26 mouse cellular contexts compared by ENCODE assay signal in genomic region chr9:22108194-22108593, GRCm38 (mm10). TPM values are rescaled to one million over a fixed set of nuclear protein-coding genes. Genes with fewer than 3 reads are reported as not detected.
DNase-seq lines count a peak whose midpoint lies in the region; ATAC-seq and TF ChIP-seq lines count a peak whose summit lies in the region.
"Had no signal": no experiment of that assay in that cellular context is flagged by ENCODE, and none has a peak within 500 bp of the region (broad histone marks: within the 10 kb centered on the region; RNA-seq: fewer than 3 reads in every experiment).

No protein-coding gene starts in this region.

- H3K27ac ChIP-seq in hindbrain, embryonic 15.5 days (replicated peaks) = no peak overlapping the region
- no peak overlapping the region for H3K27ac ChIP-seq in hindbrain, embryonic 14.5 days
- H3K27ac ChIP-seq in liver, postnatal 0 days (ENCODE audit: low read depth) = 0 out of 2 replicates have a peak overlapping the region, but pooled peaks have one; percentile 44
- H3K27ac ChIP-seq in neural tube, embryonic 14.5 days (ENCODE audit: low read depth, low read length) = no peak overlapping the region
- H3K27ac ChIP-seq in neural tube, embryonic 15.5 days (replicated peaks) = no peak overlapping the region
- H3K27ac ChIP-seq: embryonic facial prominence, embryonic 12.5 days; embryonic facial prominence, embryonic 15.5 days; gastrocnemius, adult 2 months; heart, embryonic 13.5 days had no signal

- no peak for DNase-seq in hindbrain, embryonic 14.5 days (ENCODE audit: low spot score)
- no peak for DNase-seq in liver, postnatal 0 days
- DNase-seq in liver = no peak
- DNase-seq: adrenal gland, postnatal 10 days; adrenal gland, postnatal 36 days; B cell, adult 2 months; cerebellum, adult 11 months; cerebellum, adult 2 months; cerebellum, adult 9-11 months; cerebellum, postnatal 25 days; forebrain, postnatal 0 days; gastrocnemius, adult 2 months; gastrocnemius, postnatal 14 days; heart, adult 18-20 months; heart, postnatal 14 days; heart, postnatal 4 days had no signal

- peak; percentile 12; the same call in 1 of the 2 replicates for ATAC-seq in hindbrain, embryonic 15.5 days (ENCODE audit: low FRiP score, low read depth)
- no peak for ATAC-seq in hindbrain, embryonic 14.5 days (ENCODE audit: low FRiP score)
- no peak; the same call in 1 of the 2 replicates for ATAC-seq in liver, postnatal 0 days
- ATAC-seq in neural tube, embryonic 14.5 days (ENCODE audit: low read depth) = peak; percentile 21; the same call in 1 of the 2 replicates
- no peak for ATAC-seq in neural tube, embryonic 15.5 days (ENCODE audit: low FRiP score)
- ATAC-seq: forebrain, embryonic 14.5 days; forebrain, postnatal 0 days; Patski had no signal

- no peaks in the 10 kb centered on the region for H3K4me1 ChIP-seq in hindbrain, embryonic 15.5 days (replicated peaks)
- no peaks in the 10 kb centered on the region for H3K4me1 ChIP-seq in hindbrain, embryonic 14.5 days (replicated peaks; ENCODE audit: control insufficient read depth, insufficient read depth, low read length)
- H3K4me1 ChIP-seq in liver, postnatal 0 days (ENCODE audit: insufficient read depth) = no peaks in the 10 kb centered on the region
- H3K4me1 ChIP-seq in neural tube, embryonic 14.5 days (ENCODE audit: control insufficient read depth, insufficient read depth, low read length) = no peaks in the 10 kb centered on the region
- no peaks in the 10 kb centered on the region for H3K4me1 ChIP-seq in neural tube, embryonic 15.5 days
- H3K4me1 ChIP-seq: embryonic facial prominence, embryonic 12.5 days; embryonic facial prominence, embryonic 15.5 days; heart, embryonic 13.5 days had no signal

- H3K9ac ChIP-seq in hindbrain, embryonic 15.5 days = no peak overlapping the region
- H3K9ac ChIP-seq in hindbrain, embryonic 14.5 days = no peak overlapping the region
- no peak overlapping the region for H3K9ac ChIP-seq in liver, postnatal 0 days (replicated peaks)
- H3K9ac ChIP-seq in neural tube, embryonic 14.5 days (replicated peaks; ENCODE audit: low read depth, low read length) = no peak overlapping the region
- no peak overlapping the region for H3K9ac ChIP-seq in neural tube, embryonic 15.5 days (replicated peaks)
- H3K9ac ChIP-seq: embryonic facial prominence, embryonic 12.5 days; embryonic facial prominence, embryonic 15.5 days; forebrain, postnatal 0 days; heart, embryonic 13.5 days had no signal

- peaks cover 18% of the 10 kb centered on the region for H3K36me3 ChIP-seq in hindbrain, embryonic 15.5 days
- peaks cover 32% of the 10 kb centered on the region for H3K36me3 ChIP-seq in hindbrain, embryonic 14.5 days (replicated peaks; ENCODE audit: control insufficient read depth, insufficient read depth)
- H3K36me3 ChIP-seq in liver, postnatal 0 days (replicated peaks; ENCODE audit: insufficient read depth, low read length) = peaks cover 27% of the 10 kb centered on the region
- peaks cover 22% of the 10 kb centered on the region for H3K36me3 ChIP-seq in neural tube, embryonic 14.5 days (ENCODE audit: control insufficient read depth, insufficient read depth, low read length)
- H3K36me3 ChIP-seq in neural tube, embryonic 15.5 days = peaks cover 34% of the 10 kb centered on the region

- 95% methylated on average over 9 of the region's 9 CpGs for WGBS in hindbrain, embryonic 15.5 days
- 82% methylated on average over 9 of the region's 9 CpGs for WGBS in hindbrain, embryonic 14.5 days
- 82% methylated on average over 9 of the region's 9 CpGs for WGBS in liver, postnatal 0 days (ENCODE audit: insufficient replicate concordance)
- 84% methylated on average over 9 of the region's 9 CpGs for WGBS in neural tube, embryonic 14.5 days
- 94% methylated on average over 9 of the region's 9 CpGs for WGBS in neural tube, embryonic 15.5 days

- H3K27me3 ChIP-seq in hindbrain, embryonic 15.5 days = no peaks in the 10 kb centered on the region
- H3K27me3 ChIP-seq in hindbrain, embryonic 14.5 days (ENCODE audit: control insufficient read depth, insufficient read depth, low read length) = no peaks in the 10 kb centered on the region
- no peaks in the 10 kb centered on the region for H3K27me3 ChIP-seq in liver, postnatal 0 days (ENCODE audit: insufficient read depth, low read length)
- no peaks in the 10 kb centered on the region for H3K27me3 ChIP-seq in neural tube, embryonic 14.5 days (ENCODE audit: control insufficient read depth, insufficient read depth, low read length)
- H3K27me3 ChIP-seq in neural tube, embryonic 15.5 days (replicated peaks) = no peaks in the 10 kb centered on the region
- H3K27me3 ChIP-seq: CH12.LX; embryonic facial prominence, embryonic 12.5 days; embryonic facial prominence, embryonic 15.5 days; heart, embryonic 13.5 days; Patski had no signal

- TF ChIP-seq CTCF in liver, postnatal 0 days (IDR thresholded peaks at IDR 0.05; ENCODE audit: low read depth) = no peak

- H3K4me3 ChIP-seq in hindbrain, embryonic 15.5 days = no peak overlapping the region
- H3K4me3 ChIP-seq in hindbrain, embryonic 14.5 days (replicated peaks; ENCODE audit: low read length) = no peak overlapping the region
- no peak overlapping the region for H3K4me3 ChIP-seq in liver, postnatal 0 days (ENCODE audit: low read depth, low read length)
- H3K4me3 ChIP-seq in neural tube, embryonic 14.5 days (ENCODE audit: low read depth, low read length) = no peak overlapping the region
- no peak overlapping the region for H3K4me3 ChIP-seq in neural tube, embryonic 15.5 days (replicated peaks)
- H3K4me3 ChIP-seq: embryonic facial prominence, embryonic 12.5 days; embryonic facial prominence, embryonic 15.5 days; gastrocnemius, adult 2 months; heart, embryonic 13.5 days had no signal

- no peak overlapping the region for H3K4me2 ChIP-seq in hindbrain, embryonic 15.5 days
- H3K4me2 ChIP-seq in hindbrain, embryonic 14.5 days (replicated peaks) = no peak overlapping the region
- H3K4me2 ChIP-seq in liver, postnatal 0 days (ENCODE audit: low read depth, low read length) = no peak overlapping the region
- H3K4me2 ChIP-seq in neural tube, embryonic 14.5 days (ENCODE audit: low read depth, low read length) = no peak overlapping the region
- no peak overlapping the region for H3K4me2 ChIP-seq in neural tube, embryonic 15.5 days
- H3K4me2 ChIP-seq: embryonic facial prominence, embryonic 12.5 days; embryonic facial prominence, embryonic 15.5 days; heart, embryonic 13.5 days had no signal

- TF ChIP-seq EP300 in liver, postnatal 0 days (IDR thresholded peaks at IDR 0.05; ENCODE audit: low read depth) = no peak

- H3K9me3 ChIP-seq in hindbrain, embryonic 15.5 days = no peaks in the 10 kb centered on the region
- no peaks in the 10 kb centered on the region for H3K9me3 ChIP-seq in hindbrain, embryonic 14.5 days (ENCODE audit: control insufficient read depth, low read length)
- H3K9me3 ChIP-seq in liver, postnatal 0 days (ENCODE audit: low read length) = no peaks in the 10 kb centered on the region
- no peaks in the 10 kb centered on the region for H3K9me3 ChIP-seq in neural tube, embryonic 14.5 days (ENCODE audit: control insufficient read depth, low read length)
- no peaks in the 10 kb centered on the region for H3K9me3 ChIP-seq in neural tube, embryonic 15.5 days (replicated peaks)
- H3K9me3 ChIP-seq: embryonic facial prominence, embryonic 12.5 days; embryonic facial prominence, embryonic 15.5 days; G1E; heart, embryonic 13.5 days had no signal

RNA-seq across cellular contexts. Expression of gene Elof1, which starts 8.8 kb away (rescaled TPM):
- polyA plus RNA-seq in hindbrain, embryonic 15.5 days (2015; fragmentation: Nextera tagmentation; extraction: Ambion mirVana) = 183 and 190 TPM in 2 replicates
- 192 and 193 TPM in 2 replicates for polyA plus RNA-seq in hindbrain, embryonic 14.5 days (2014; fragmentation: Nextera tagmentation; extraction: Ambion mirVana)
- 72.7 and 75.6 TPM in 2 replicates for polyA plus RNA-seq in liver, postnatal 0 days (2015; fragmentation: Nextera tagmentation; extraction: Ambion mirVana)
- 177 and 196 TPM in 2 replicates for polyA plus RNA-seq in neural tube, embryonic 14.5 days (2014; fragmentation: Nextera tagmentation; extraction: Ambion mirVana)
- 183 and 193 TPM in 2 replicates for polyA plus RNA-seq in neural tube, embryonic 15.5 days (2015; fragmentation: Nextera tagmentation; extraction: Ambion mirVana)

RNA-seq across cellular contexts. Expression of gene Cnn1, which starts 9.2 kb away (rescaled TPM):
- 1.6 and 2.3 TPM in 2 replicates for polyA plus RNA-seq in hindbrain, embryonic 15.5 days (2015; fragmentation: Nextera tagmentation; extraction: Ambion mirVana)
- polyA plus RNA-seq in hindbrain, embryonic 14.5 days (2014; fragmentation: Nextera tagmentation; extraction: Ambion mirVana) = 1.0 and 1.1 TPM in 2 replicates
- polyA plus RNA-seq in liver, postnatal 0 days (2015; fragmentation: Nextera tagmentation; extraction: Ambion mirVana) = 0.33 and 0.68 TPM in 2 replicates
- polyA plus RNA-seq in neural tube, embryonic 14.5 days (2014; fragmentation: Nextera tagmentation; extraction: Ambion mirVana) = 0.43 and 0.66 TPM in 2 replicates
- 0.84 and 34.2 TPM in 2 replicates for polyA plus RNA-seq in neural tube, embryonic 15.5 days (2015; fragmentation: Nextera tagmentation; extraction: Ambion mirVana)
- polyA plus RNA-seq: G1E had no signal

RNA-seq across cellular contexts. Expression of gene Ecsit, which starts 23.0 kb away (rescaled TPM):
- 56.0 and 63.5 TPM in 2 replicates for polyA plus RNA-seq in hindbrain, embryonic 15.5 days (2015; fragmentation: Nextera tagmentation; extraction: Ambion mirVana)
- 49.3 and 54.4 TPM in 2 replicates for polyA plus RNA-seq in hindbrain, embryonic 14.5 days (2014; fragmentation: Nextera tagmentation; extraction: Ambion mirVana)
- 18.1 and 18.2 TPM in 2 replicates for polyA plus RNA-seq in liver, postnatal 0 days (2015; fragmentation: Nextera tagmentation; extraction: Ambion mirVana)
- 56.8 and 64.2 TPM in 2 replicates for polyA plus RNA-seq in neural tube, embryonic 14.5 days (2014; fragmentation: Nextera tagmentation; extraction: Ambion mirVana)
- 63.9 and 65.5 TPM in 2 replicates for polyA plus RNA-seq in neural tube, embryonic 15.5 days (2015; fragmentation: Nextera tagmentation; extraction: Ambion mirVana)

RNA-seq across cellular contexts. Expression of gene Acp5, which starts 27.3 kb away (rescaled TPM):
- polyA plus RNA-seq in hindbrain, embryonic 15.5 days (2015; fragmentation: Nextera tagmentation; extraction: Ambion mirVana) = 0.44 and 0.97 TPM in 2 replicates
- 0.47 and 0.60 TPM in 2 replicates for polyA plus RNA-seq in hindbrain, embryonic 14.5 days (2014; fragmentation: Nextera tagmentation; extraction: Ambion mirVana)
- polyA plus RNA-seq in liver, postnatal 0 days (2015; fragmentation: Nextera tagmentation; extraction: Ambion mirVana) = 102 and 108 TPM in 2 replicates
- 0.26 and 0.40 TPM in 2 replicates for polyA plus RNA-seq in neural tube, embryonic 14.5 days (2014; fragmentation: Nextera tagmentation; extraction: Ambion mirVana)
- 1.0 and 7.1 TPM in 2 replicates for polyA plus RNA-seq in neural tube, embryonic 15.5 days (2015; fragmentation: Nextera tagmentation; extraction: Ambion mirVana)
- polyA plus RNA-seq: Patski had no signal

RNA-seq across cellular contexts. Expression of gene Zfp653, which starts 37.0 kb away (rescaled TPM):
- polyA plus RNA-seq in hindbrain, embryonic 15.5 days (2015; fragmentation: Nextera tagmentation; extraction: Ambion mirVana) = 17.3 and 19.6 TPM in 2 replicates
- polyA plus RNA-seq in hindbrain, embryonic 14.5 days (2014; fragmentation: Nextera tagmentation; extraction: Ambion mirVana) = 12.4 and 13.3 TPM in 2 replicates
- polyA plus RNA-seq in liver, postnatal 0 days (2015; fragmentation: Nextera tagmentation; extraction: Ambion mirVana) = 2.6 and 3.1 TPM in 2 replicates
- polyA plus RNA-seq in neural tube, embryonic 14.5 days (2014; fragmentation: Nextera tagmentation; extraction: Ambion mirVana) = 13.5 and 14.2 TPM in 2 replicates
- polyA plus RNA-seq in neural tube, embryonic 15.5 days (2015; fragmentation: Nextera tagmentation; extraction: Ambion mirVana) = 17.3 and 18.6 TPM in 2 replicates

Comparison
In these comparisons a context has a peak if more than half of its experiments do, and no peak if none do; other contexts are left out.
1. ATAC-seq: peak in hindbrain, embryonic 15.5 days (single experiment) and neural tube, embryonic 14.5 days (single experiment); none in hindbrain, embryonic 14.5 days (single experiment), liver, postnatal 0 days (single experiment) and neural tube, embryonic 15.5 days (single experiment).